Mouse (Mus musculus): ENCODE data around the gene Crybg1. TPM values are rescaled to one million over a fixed set of nuclear protein-coding genes. Genes with fewer than 3 reads are reported as not detected.
A peak's percentile ranks its signal among the peaks of the same experiment; 100 is the strongest.

Gene Crybg1
- under 1 TPM; 0.32 to 0.40 TPM for total RNA-seq (2021)

DNA sequence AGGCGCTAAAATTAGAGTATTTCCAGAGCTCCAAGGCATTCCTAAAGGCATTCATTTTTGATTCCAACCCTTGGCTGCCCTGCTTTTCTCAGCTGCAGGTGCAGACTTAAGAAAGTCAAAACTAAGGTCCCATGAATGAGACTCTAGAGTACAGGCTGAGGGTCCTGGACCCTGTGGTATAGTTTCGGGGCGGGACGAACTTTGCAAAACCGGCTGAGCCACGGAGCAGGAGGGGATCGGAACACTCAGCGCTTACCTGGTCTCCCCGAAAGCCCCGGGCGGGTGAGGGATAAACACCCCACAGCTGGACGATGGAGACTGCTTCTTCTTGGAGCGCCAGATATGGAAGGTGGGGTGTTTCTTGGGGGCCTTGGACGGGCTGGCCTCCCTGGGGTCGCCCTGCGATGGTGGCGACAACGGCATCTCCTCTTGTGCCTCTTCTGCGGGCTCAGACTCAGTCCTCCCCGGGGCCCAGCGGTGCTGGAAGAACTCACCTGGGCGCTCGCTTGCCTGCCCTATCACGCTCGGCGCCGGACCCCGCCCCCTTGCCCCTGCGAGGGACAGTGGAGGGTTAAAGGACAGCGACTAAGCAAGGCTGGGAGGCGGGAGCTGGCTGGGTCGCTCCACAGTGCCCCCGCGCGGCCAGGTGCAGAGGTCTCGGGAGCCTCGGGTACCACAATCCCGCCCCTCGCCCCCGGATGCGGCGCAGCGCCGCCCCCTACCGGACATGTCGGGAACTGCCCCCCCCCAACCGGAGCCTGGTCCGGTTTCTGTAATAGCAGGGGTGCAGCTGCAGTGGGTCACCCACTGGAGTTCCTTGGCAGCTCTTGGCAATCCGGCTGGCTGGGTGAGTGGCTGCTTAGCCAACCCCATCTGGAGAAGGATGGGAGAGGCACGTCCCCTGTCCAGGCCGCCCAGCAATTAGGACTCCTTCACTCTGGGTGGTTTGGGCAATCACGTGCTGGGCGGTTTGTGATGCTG lies at the start of gene Crybg1:
Gene Crybg1 (minus strand): TSS at position 517 of the 981 bp plus-strand sequence.
- DNase-seq (ENCODE audit: extremely low spot score in 1 of 2, low spot score in 1 of 2) = peak; percentile 30 to 51

DNA sequence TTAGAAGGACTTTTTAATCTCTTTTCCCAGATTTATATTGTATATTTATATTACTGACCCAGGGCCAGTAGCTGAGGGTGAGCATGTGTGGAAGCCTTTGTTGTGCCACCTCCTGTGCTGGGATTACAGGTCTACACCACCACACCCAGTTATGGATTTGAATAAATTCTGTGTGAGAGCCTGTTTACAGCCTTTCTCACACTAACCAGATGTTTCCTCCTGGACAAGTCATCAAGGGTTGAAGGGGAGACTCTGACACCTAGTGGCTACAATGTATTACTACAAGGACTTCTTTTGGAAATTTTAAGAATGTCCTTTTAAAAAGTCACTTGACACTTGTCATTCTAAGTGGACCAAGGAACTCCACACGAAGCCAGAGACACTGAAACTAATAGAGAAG lies 28.7 kb upstream of the Crybg1 start:
- DNase-seq (ENCODE audit: extremely low spot score in 1 of 2, low spot score in 1 of 2) = no peak

DNA sequence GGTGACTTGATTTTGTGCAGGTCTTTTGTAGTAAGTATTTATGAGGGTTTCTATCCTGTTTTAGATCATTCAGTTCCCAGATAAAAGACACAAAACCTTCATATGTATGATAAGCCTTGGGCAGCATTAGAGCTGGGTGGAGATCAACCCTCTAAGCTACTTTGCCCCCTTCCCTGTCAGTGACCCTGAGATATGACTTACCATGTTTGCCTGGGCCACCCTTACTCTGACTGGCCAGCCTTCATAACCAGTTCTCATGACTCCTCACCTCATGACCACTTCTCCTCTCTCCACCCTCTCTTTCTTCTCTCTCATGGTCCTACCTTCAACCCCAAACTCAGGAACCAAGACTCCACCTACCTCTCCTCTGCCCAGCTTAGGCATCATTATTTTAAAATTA lies 27.9 kb upstream of the Crybg1 start:
- DNase-seq (ENCODE audit: extremely low spot score in 1 of 2, low spot score in 1 of 2) = no peak

DNA sequence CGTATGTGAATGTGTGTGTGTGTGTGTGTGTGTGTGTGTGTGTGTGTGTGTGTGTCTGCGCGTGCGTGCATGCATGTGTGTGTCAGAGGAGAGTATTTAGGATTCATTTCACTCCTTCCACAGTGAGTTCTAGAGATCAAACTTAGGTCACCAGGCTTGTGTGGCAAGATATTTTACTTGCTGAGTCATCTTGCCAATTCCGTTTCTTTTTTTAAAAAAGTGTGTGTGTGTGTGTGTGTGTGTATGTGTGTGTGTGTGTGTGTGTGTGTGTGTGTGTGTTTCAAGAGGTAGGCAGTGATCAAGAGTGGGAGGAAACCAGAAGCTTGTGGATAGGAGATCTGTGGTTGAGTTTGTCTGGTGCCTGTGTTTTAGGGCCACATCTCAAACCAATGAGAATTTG lies 27.5 kb upstream of the Crybg1 start:
- DNase-seq (ENCODE audit: extremely low spot score in 1 of 2, low spot score in 1 of 2) = no peak

DNA sequence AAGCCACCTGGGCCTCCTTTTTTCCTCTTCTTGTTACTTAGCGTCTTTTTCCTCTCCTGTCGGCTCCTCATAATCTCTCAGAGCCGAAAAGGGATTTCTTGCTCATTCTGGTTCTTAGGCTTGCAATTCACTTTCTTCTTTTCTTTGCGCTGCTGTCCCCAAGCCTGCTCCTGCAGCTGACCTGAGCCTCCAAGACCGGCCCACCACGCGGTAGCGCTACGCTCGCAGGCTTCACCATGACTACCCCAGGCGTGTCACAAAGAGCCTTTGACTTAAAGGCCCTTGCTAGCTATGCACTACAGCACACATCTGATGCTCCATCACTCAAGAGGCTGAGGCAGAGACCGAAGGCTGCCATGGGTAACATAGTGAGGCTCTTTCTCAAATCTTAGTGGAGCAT lies 21.5 kb upstream of the Crybg1 start:
- DNase-seq (ENCODE audit: extremely low spot score in 1 of 2, low spot score in 1 of 2) = no peak

DNA sequence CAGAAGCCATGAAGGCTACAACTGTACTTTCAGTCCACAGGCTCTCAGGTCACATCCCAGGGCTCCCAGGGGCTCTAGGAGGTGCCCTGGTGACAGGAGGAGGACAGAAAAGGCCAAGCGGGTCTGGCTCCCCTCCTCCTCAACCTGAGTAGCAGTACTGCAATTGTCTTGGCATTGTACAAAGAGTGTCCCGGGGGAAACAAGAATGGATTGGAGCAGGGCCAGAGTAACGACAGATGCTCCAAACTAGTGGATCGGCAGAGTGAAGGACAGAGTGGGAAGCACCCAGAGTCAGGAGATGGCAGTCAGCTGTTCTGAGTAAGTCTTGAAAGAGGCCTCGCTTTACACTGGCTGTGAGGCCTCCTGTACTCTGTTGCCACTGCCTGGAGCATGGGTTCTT lies 18.4 kb upstream of the Crybg1 start:
- DNase-seq (ENCODE audit: extremely low spot score in 1 of 2, low spot score in 1 of 2) = no peak

DNA sequence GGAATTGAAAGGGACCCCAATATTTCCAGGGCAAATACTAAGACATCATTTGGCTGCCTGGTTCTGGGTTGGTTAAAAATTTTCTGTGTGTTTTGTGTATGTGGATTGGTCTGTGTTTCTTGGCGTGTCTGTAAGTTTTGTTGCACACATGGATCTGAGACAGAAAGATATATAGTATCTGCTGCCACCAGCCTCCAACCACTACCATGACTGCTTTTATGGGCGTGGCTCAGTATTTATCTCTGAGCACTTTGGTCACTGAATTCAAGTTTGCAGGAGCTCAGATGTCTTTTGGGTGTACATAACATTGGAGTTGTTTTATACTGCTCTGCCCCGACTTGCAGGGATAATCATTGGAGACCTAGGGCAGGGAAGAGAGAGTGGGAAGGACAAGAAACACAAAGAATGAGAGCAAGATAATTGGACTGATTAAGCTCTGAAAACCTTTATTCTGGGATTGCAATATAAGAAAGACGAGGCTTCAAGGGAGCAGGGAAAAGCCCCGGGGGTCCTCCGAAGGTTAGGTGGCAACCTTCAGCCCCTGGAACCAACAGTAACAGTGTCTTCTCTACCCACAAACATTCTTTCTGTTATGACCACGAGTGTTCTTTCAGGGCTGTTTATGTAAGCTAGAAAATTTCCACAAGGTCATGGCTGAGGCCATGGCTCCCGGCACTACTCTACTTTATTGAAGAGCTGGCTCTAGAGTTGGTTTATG lies 15.8 kb upstream of the Crybg1 start:
- no peak for DNase-seq (ENCODE audit: extremely low spot score in 1 of 2, low spot score in 1 of 2)

DNA sequence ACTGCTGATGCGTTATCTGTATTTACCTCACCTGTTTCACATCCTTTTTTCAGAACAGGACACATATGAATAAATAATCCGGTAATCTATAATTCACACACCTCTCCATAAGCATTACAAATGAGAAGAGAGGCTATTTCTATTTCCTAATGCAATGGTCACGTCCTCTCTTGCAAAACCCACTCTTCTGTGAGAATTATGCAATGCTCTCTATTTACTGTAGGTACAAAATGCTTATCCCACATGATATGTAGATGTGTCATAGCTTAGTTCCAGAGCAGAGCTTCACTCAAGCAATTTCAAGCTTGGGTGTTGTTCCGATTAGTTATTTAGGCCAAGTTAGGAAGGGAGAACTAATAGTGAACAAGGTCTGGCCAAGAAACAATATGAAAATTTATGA lies 14.4 kb upstream of the Crybg1 start:
- DNase-seq (ENCODE audit: extremely low spot score in 1 of 2, low spot score in 1 of 2) = no peak

DNA sequence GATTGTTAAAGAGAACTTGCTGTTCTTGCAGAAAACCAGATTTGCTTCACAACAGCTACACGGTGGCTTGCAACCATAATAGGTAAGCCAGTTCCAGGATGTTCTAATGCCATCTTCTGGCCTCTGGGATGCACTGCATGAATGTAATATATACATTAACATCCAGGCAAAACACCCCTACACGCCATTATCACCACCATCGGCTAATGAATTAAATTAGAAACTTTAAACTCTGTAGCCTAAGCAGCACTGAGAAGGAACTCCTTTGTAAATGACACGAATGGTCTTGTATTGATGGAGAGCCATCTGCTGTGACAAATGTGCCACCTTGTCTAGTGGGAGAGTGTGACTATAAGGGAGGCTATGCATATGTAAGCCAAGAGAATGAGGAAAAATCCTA lies 11.5 kb upstream of the Crybg1 start:
- no peak for DNase-seq (ENCODE audit: extremely low spot score in 1 of 2, low spot score in 1 of 2)

DNA sequence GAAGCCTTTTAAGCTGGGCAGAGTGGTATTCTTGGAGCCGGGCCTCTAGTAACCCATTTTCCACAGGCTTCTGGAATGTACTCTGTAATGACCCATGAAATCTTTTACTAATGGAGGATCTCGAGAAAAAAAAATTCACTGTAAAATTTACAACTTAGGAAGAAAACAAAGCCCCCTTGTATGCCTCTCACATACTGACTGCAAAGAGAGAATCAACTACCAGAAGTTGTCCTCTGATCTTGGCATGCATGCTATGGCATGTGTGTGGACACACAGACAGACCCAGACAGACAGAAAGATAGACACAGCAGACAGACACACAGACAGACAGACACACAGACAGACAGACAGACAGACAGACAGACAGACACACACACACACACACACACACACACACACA lies 8.8 kb upstream of the Crybg1 start:
- no peak for DNase-seq (ENCODE audit: extremely low spot score in 1 of 2, low spot score in 1 of 2)

DNA sequence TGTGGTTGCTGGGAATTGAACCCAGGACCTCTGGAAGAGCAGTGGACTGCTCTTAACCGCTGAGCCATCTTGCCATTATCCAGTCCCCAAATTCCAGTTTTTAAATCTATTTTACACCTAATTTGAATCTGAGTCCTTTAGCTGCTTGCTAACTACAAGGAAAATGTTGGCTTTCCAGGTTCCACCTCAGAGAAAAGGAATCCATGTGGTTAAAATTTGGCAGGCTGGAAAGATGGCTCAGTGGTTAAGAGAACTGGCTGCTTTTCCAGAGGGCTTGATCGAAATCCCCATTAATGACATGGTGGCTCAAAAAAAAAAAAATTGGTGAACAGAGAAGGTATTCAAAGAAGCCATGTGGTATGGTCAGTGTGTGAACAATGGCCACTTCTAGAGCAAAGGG lies 1.8 kb upstream of the Crybg1 start:
- DNase-seq (ENCODE audit: extremely low spot score in 1 of 2, low spot score in 1 of 2) = no peak

DNA sequence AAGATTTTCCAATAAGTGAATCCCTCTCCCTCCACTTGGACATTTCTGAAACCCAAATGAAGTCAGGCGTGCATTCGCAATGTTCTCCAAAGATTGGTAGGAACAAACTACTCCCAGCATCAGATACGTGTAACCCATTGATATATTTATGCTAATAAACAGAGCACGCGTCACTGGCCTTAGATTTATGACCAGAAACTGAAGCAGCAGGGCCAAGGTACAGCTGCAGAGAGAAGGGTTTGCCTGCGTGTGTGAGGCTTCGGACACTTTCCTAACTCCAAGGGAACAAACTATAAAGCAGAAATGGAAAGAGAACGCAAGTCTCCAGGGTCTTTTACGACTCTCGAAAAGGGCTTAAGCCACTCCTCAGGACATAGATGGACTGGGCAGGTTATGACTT lies 5.3 kb downstream of the Crybg1 start:
- DNase-seq (ENCODE audit: extremely low spot score in 1 of 2, low spot score in 1 of 2) = no peak

DNA sequence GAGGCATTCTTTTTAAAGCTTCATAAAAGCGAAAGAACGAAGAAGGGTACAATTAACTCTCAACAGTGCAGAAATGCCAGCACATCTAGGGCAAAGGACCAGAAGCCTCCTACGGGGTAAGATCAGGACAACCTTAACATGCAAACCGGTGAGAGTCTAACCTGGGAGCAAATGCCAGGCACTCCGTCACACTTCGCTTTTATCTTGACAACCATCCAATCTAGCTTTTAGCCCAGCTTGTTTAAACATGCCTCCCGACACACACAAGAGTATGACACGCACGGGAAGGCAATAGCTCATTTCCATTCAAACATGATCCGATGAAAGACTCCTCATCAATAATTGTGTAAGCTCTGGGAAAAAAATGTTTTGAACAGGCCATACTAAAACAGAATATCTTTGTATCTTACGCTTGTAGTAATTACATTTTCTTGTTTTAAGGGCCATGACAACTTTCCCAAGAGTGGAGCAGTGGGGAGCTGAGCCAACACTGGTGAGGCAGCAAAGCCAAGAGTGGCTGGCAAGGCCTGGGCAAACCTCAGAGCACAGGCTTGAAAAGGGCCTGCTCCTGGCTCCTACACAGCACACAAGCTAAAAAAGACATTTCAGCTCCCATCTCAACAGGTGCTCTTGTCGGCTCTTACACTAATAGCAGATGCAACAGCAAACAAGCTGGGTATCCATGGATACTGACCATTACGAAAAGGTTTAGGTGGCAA lies 10.4 kb downstream of the Crybg1 start:
- DNase-seq (ENCODE audit: extremely low spot score in 1 of 2, low spot score in 1 of 2) = no peak

DNA sequence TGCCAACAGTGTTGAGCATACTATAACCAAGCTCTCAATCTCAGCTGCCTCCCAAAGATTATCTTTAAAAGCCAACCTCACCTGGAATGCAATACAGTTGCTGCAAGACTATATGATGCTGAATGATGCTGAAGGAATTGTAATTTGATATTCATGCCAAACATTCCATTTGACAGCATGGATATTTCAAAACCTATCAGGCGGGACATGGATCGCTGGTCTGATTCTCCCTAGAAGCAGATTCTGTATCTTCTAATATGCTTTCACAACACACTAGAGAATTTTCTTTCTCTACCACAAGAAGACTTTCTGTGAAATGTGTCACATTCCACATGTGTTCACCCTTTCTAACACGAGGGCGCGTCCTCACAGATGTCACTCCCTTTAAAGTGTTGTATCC lies 22.6 kb downstream of the Crybg1 start:
- no peak for DNase-seq (ENCODE audit: extremely low spot score in 1 of 2, low spot score in 1 of 2)

DNA sequence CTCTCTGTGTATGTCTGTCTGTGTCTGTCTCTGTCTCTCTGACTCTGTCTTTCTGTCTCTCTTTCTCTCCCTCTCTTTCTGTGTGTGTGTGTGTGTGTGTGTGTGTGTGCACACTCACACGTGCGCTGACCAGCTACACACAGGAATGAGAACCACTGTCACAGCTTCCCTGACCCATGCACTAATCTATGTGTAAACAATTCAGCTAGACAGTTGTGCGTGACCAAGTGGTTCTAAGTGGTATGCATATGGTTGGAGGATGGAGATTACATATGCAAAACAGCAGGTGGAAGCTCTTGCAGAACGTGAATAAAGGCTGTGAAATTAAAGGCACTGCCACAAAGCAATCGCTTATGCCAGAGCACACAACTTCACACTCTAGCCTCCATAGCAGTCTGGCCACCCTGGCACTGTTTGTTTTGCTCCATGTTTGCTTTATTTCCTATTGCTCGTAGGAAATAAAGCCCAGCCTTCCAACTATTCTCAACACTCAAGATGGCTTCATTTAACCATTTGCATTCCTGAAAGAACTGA lies 24.2 kb downstream of the Crybg1 start:
- DNase-seq (ENCODE audit: extremely low spot score in 1 of 2, low spot score in 1 of 2) = no peak

DNA sequence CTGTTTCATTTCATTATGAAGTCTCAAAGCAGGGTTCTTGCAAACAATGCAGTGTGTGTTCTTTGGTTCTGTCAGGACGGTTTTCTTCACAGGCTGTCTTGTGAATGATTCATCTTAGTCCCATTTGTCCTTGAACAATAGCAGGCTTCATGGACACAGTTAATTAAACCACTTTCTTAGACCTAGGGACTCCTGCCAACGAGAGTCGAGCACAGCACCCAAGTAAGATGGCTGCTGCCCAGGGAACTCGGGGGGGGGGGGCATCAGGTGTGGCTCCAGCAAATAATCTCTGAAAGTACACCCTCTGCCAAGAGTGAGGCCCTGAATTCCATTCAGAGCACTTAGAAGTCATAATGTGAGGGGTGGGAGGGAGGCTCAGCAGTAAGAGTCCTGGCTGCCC lies 30.0 kb downstream of the Crybg1 start:
- DNase-seq (ENCODE audit: extremely low spot score in 1 of 2, low spot score in 1 of 2) = no peak

DNA sequence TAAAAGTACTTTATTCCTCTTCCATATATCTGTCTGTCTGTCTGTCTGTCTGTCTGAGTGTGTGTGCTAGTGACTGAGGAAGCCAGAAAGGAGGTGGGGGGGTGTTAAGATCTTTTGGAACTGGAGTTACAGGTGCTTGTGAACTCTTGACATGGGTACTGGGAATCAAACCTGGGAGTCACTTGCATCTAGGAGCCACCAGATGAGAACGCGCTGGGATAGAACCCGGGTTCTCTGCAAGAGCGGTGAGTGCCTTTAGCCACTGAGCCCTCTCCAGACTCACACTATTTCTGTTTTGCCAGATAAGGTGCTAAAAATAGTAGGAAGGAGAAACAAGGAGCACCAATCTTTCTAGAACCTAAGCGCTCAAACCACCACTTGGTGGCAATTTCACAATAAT lies 31.9 kb downstream of the Crybg1 start:
- DNase-seq (ENCODE audit: extremely low spot score in 1 of 2, low spot score in 1 of 2) = no peak

DNA sequence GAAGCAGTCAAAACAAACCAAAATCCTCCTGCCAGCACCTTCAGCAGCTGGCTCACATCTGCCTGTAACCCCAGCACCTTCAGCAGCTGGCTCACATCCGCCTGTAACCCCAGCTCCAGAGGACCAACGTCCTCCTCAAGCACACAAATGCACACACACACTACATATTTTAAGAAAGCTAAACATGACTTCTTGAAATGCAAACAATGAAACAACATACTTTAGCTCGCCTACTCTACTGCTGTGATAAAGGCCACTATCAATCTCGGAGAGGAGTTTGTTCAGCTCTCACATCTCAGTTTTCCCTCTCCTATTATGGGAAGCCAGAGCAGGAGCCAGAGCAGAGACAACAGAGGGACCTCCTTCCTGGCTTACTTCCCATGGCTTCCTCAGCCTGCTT lies 34.0 kb downstream of the Crybg1 start:
- DNase-seq (ENCODE audit: extremely low spot score in 1 of 2, low spot score in 1 of 2) = no peak

DNA sequence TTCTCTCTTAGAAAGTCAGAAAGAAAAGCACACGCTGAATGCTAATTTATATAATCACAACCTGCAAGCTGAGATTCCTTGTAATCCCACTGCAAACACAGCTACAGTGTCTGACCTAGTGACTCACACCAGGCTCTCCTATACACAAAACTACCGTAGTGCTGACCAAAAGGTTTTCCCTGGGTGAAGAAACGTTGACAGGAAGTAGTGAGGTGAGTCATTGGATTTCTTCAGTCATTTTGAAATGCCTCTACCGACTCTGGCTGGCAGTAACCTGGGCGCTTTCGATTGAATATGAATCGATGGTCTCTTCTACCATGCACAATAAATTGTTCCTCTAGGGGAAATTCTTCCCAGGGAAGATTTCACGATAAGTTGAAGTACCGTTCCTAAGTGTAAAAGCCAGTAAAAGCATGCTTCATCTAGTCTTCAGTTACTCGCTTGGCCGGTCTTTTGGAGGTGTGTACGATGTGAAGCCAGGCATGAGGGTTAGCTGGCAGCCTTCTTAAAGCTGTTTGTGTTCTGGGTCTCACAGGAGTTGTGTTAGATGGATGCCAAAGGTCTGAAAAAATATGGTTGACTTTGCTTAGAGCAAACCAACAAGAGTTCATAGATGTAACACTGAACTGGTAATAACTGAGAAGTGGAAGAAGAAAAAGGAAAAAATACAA lies 36.5 kb downstream of the Crybg1 start:
- no peak for DNase-seq (ENCODE audit: extremely low spot score in 1 of 2, low spot score in 1 of 2)

DNA sequence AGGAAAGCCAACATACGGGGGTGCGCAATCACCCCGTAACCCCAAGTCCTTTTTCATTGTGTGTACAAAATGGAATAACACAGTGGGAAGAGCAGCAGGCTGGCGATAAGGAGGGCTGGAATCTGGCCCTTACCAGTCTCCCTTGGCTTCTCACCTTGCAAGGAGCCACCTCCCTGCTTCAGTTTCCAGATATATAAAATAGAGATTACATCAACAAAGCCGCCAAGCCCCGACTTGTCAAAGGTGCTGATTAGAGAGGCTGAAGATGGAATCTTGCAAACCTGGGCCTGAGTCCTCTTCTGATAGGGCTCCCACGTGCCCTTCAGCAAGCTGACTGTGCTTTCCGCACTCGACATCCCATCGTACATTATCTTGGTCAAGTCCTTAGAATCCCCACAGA lies 37.5 kb downstream of the Crybg1 start:
- DNase-seq (ENCODE audit: extremely low spot score in 1 of 2, low spot score in 1 of 2) = no peak

Data from layer of hippocampus, postnatal 25 days (tissue).